Mouse (Mus musculus): ENCODE data around the gene Tmem216. TPM values are rescaled to one million over a fixed set of nuclear protein-coding genes. Genes with fewer than 3 reads are reported as not detected.

Tmem216 gene
- 32.0 and 33.1 TPM in 2 replicates for polyA plus RNA-seq (2012; rRNA removed)

- WGBS = under 1% methylated on average over 43 of the region's 43 CpGs
- DNase-seq = peak; percentile 90
- no peaks in the 10 kb centered on the region for H3K36me3 ChIP-seq (ENCODE audit: control insufficient read depth, insufficient read depth, low read length)
- H3K27me3 ChIP-seq (replicated peaks; ENCODE audit: control insufficient read depth, insufficient read depth, low read length) = no peaks in the 10 kb centered on the region
- H3K27ac ChIP-seq (ENCODE audit: insufficient read depth, low read depth, low read length) = peak within 1 kb of the TSS; percentile 76
- TF ChIP-seq POLR2A (IDR thresholded peaks at IDR 0.05; ENCODE audit: low read depth, low read length) = peak; percentile 58
- TF ChIP-seq CTCF (conservative IDR thresholded peaks at IDR 0.05; ENCODE audit: insufficient read depth, insufficient read length, low read depth, low read length) = no peak
- peak within 1 kb of the TSS; percentile 97 for H3K4me3 ChIP-seq (ENCODE audit: insufficient read depth, low read depth, low read length)
- H3K4me1 ChIP-seq (ENCODE audit: control insufficient read depth, insufficient read depth, low read length) = peaks cover 6% of the 10 kb centered on the region
Measured at GRCm38 (mm10) chr19:10555624-10556510, at the start of gene Tmem216. TSS of gene Tmem216 (minus strand) at chr19:10556238.

- peaks cover 3% of the 10 kb centered on the region for H3K36me3 ChIP-seq (ENCODE audit: control insufficient read depth, insufficient read depth, low read length)
Measured at GRCm38 (mm10) chr19:10605293-10605900, 49.4 kb upstream of the Tmem216 start, which contains the start of the genes Ddb1 and Tkfc. TSS of gene Ddb1 (plus strand) at chr19:10605327. TSS of gene Tkfc (minus strand) at chr19:10605654.

GRCm38 (mm10) chr19:10604534-10604933, 48.5 kb upstream of the Tmem216 start:
- 12% methylated on average over 3 of the region's 3 CpGs for WGBS

More at GRCm38 (mm10) chr19:10605293-10605900, 49.4 kb upstream of the Tmem216 start, which contains the start of the genes Ddb1 and Tkfc:
- peak; percentile 50 for TF ChIP-seq CTCF (conservative IDR thresholded peaks at IDR 0.05; ENCODE audit: insufficient read depth, insufficient read length, low read depth, low read length)
- peak; percentile 93 for TF ChIP-seq POLR2A (IDR thresholded peaks at IDR 0.05; ENCODE audit: low read depth, low read length)
- peak within 1 kb of the TSS; percentile 98 for H3K27ac ChIP-seq (ENCODE audit: insufficient read depth, low read depth, low read length)
- WGBS = under 1% methylated on average over 49 of the region's 49 CpGs
- no peaks in the 10 kb centered on the region for H3K27me3 ChIP-seq (replicated peaks; ENCODE audit: control insufficient read depth, insufficient read depth, low read length)
- H3K4me3 ChIP-seq (ENCODE audit: insufficient read depth, low read depth, low read length) = peak within 1 kb of the TSS; percentile 93
- peak; percentile 99 for DNase-seq
- H3K4me1 ChIP-seq (ENCODE audit: control insufficient read depth, insufficient read depth, low read length) = peaks cover 13% of the 10 kb centered on the region; the same call in 1 of the 2 replicates

GRCm38 (mm10) chr19:10603660-10604523, 47.9 kb upstream of the Tmem216 start:
- Histone ChIP-seq H3K27ac (ENCODE audit: insufficient read depth, low read depth, low read length) (peak overlapping the region; percentile 98), H3K27me3 (replicated peaks; ENCODE audit: control insufficient read depth, insufficient read depth, low read length) (no peaks in the 10 kb centered on the region)
- 49% methylated on average over 18 of the region's 18 CpGs for WGBS

More at GRCm38 (mm10) chr19:10604534-10604933, 48.5 kb upstream of the Tmem216 start:
- peak overlapping the region; percentile 68 for H3K4me3 ChIP-seq (ENCODE audit: insufficient read depth, low read depth, low read length)
- no peak for TF ChIP-seq POLR2A (IDR thresholded peaks at IDR 0.05; ENCODE audit: low read depth, low read length)
- no peak for TF ChIP-seq CTCF (conservative IDR thresholded peaks at IDR 0.05; ENCODE audit: insufficient read depth, insufficient read length, low read depth, low read length)
- no peak for DNase-seq
- no peaks in the 10 kb centered on the region for H3K27me3 ChIP-seq (replicated peaks; ENCODE audit: control insufficient read depth, insufficient read depth, low read length)
- H3K27ac ChIP-seq (ENCODE audit: insufficient read depth, low read depth, low read length) = peak overlapping the region; percentile 92
- H3K36me3 ChIP-seq (ENCODE audit: control insufficient read depth, insufficient read depth, low read length) = peaks cover 3% of the 10 kb centered on the region
- H3K4me1 ChIP-seq (ENCODE audit: control insufficient read depth, insufficient read depth, low read length) = peaks cover 13% of the 10 kb centered on the region; the same call in 1 of the 2 replicates

GRCm38 (mm10) chr19:10602787-10603186, 46.7 kb upstream of the Tmem216 start:
- Histone ChIP-seq H3K27ac (ENCODE audit: insufficient read depth, low read depth, low read length) (peak overlapping the region; percentile 52), H3K27me3 (replicated peaks; ENCODE audit: control insufficient read depth, insufficient read depth, low read length) (no peaks in the 10 kb centered on the region), H3K4me1 (ENCODE audit: control insufficient read depth, insufficient read depth, low read length) (peaks cover 13% of the 10 kb centered on the region; the same call in 1 of the 2 replicates), H3K4me3 (ENCODE audit: insufficient read depth, low read depth, low read length) (peak overlapping the region; percentile 75), H3K36me3 (ENCODE audit: control insufficient read depth, insufficient read depth, low read length) (no peaks in the 10 kb centered on the region; the same call in 1 of the 2 replicates)
- peak; percentile 94 for DNase-seq
- TF ChIP-seq POLR2A (IDR thresholded peaks at IDR 0.05; ENCODE audit: low read depth, low read length) = no peak
- peak; percentile 95 for TF ChIP-seq CTCF (conservative IDR thresholded peaks at IDR 0.05; ENCODE audit: insufficient read depth, insufficient read length, low read depth, low read length)
- 2% methylated on average over 9 of the region's 9 CpGs for WGBS

More at GRCm38 (mm10) chr19:10603660-10604523, 47.9 kb upstream of the Tmem216 start:
- peak; percentile 90 for DNase-seq
- TF ChIP-seq POLR2A (IDR thresholded peaks at IDR 0.05; ENCODE audit: low read depth, low read length) (peak; percentile 63), CTCF (conservative IDR thresholded peaks at IDR 0.05; ENCODE audit: insufficient read depth, insufficient read length, low read depth, low read length) (no peak)
- H3K4me3 ChIP-seq (ENCODE audit: insufficient read depth, low read depth, low read length) = peak overlapping the region; percentile 75
- no peaks in the 10 kb centered on the region; the same call in 1 of the 2 replicates for H3K36me3 ChIP-seq (ENCODE audit: control insufficient read depth, insufficient read depth, low read length)
- peaks cover 13% of the 10 kb centered on the region; the same call in 1 of the 2 replicates for H3K4me1 ChIP-seq (ENCODE audit: control insufficient read depth, insufficient read depth, low read length)

GRCm38 (mm10) chr19:10602247-10602769, 46.3 kb upstream of the Tmem216 start:
- DNase-seq = no peak
- H3K27ac ChIP-seq (ENCODE audit: insufficient read depth, low read depth, low read length) = peak overlapping the region; percentile 52
- no peak for TF ChIP-seq CTCF (conservative IDR thresholded peaks at IDR 0.05; ENCODE audit: insufficient read depth, insufficient read length, low read depth, low read length)
- TF ChIP-seq POLR2A (IDR thresholded peaks at IDR 0.05; ENCODE audit: low read depth, low read length) = no peak
- WGBS = 6% methylated on average over 6 of the region's 6 CpGs
- H3K4me1 ChIP-seq (ENCODE audit: control insufficient read depth, insufficient read depth, low read length) = peaks cover 13% of the 10 kb centered on the region; the same call in 1 of the 2 replicates
- H3K4me3 ChIP-seq (ENCODE audit: insufficient read depth, low read depth, low read length) = peak overlapping the region; percentile 44
- no peaks in the 10 kb centered on the region for H3K36me3 ChIP-seq (ENCODE audit: control insufficient read depth, insufficient read depth, low read length)
- H3K27me3 ChIP-seq (replicated peaks; ENCODE audit: control insufficient read depth, insufficient read depth, low read length) = no peaks in the 10 kb centered on the region

All from kidney, adult 2 months (tissue).